Mouse (Mus musculus): ENCODE measurements around the gene Snx9.

Snx9 gene

GRCm38 (mm10) chr17:5878878-5879277 is 37.7 kb downstream of the Snx9 start:
- 51% methylated on average over 4 of the region's 4 CpGs for WGBS

GRCm38 (mm10) chr17:5885474-5885873 is 44.3 kb downstream of the Snx9 start:
- WGBS: 38% methylated on average over 8 of the region's 8 CpGs

GRCm38 (mm10) chr17:5886181-5886810 is 45.2 kb downstream of the Snx9 start:
- WGBS: 84% methylated on average over 6 of the region's 6 CpGs

- WGBS: 47% methylated on average over 20 of the region's 20 CpGs
Observed at GRCm38 (mm10) chr17:5886943-5887800, 46.0 kb downstream of the Snx9 start.

GRCm38 (mm10) chr17:5890429-5890828 is 49.3 kb downstream of the Snx9 start:
- 69% methylated on average over 8 of the region's 8 CpGs for WGBS

- 91% methylated on average over 9 of the region's 9 CpGs for WGBS
Observed at GRCm38 (mm10) chr17:5891933-5892683, 51.0 kb downstream of the Snx9 start.

- WGBS: 79% methylated on average over 7 of the region's 7 CpGs
Observed at GRCm38 (mm10) chr17:5893092-5893491, 52.0 kb downstream of the Snx9 start.

GRCm38 (mm10) chr17:5893574-5894148 is 52.5 kb downstream of the Snx9 start:
- WGBS: 94% methylated on average over 7 of the region's 7 CpGs

GRCm38 (mm10) chr17:5896066-5896465 is 54.9 kb downstream of the Snx9 start:
- WGBS: 87% methylated on average over 4 of the region's 4 CpGs

- WGBS: 58% methylated on average over 7 of the region's 7 CpGs
Observed at GRCm38 (mm10) chr17:5896607-5897006, 55.5 kb downstream of the Snx9 start.

GRCm38 (mm10) chr17:5897326-5898200 is 56.4 kb downstream of the Snx9 start:
- 91% methylated on average over 17 of the region's 17 CpGs for whole genome bisulfite sequencing

GRCm38 (mm10) chr17:5899251-5899650 is 58.1 kb downstream of the Snx9 start:
- 94% methylated on average over 6 of the region's 6 CpGs for WGBS

GRCm38 (mm10) chr17:5901381-5901780 is 60.3 kb downstream of the Snx9 start:
- 88% methylated on average over 5 of the region's 5 CpGs for WGBS

GRCm38 (mm10) chr17:5903630-5904301 is 62.6 kb downstream of the Snx9 start:
- WGBS: 88% methylated on average over 6 of the region's 6 CpGs

GRCm38 (mm10) chr17:5909681-5910080 is 68.6 kb downstream of the Snx9 start:
- 95% methylated on average over 4 of the region's 4 CpGs for WGBS

- WGBS: 64% methylated on average over 12 of the region's 12 CpGs
Observed at GRCm38 (mm10) chr17:5911591-5911990, 70.5 kb downstream of the Snx9 start.

GRCm38 (mm10) chr17:5912797-5913196 is 71.7 kb downstream of the Snx9 start:
- 78% methylated on average over 4 of the region's 4 CpGs for WGBS

GRCm38 (mm10) chr17:5914217-5914616 is 73.1 kb downstream of the Snx9 start:
- WGBS: 66% methylated on average over 5 of the region's 5 CpGs

- 97% methylated on average over 8 of the region's 8 CpGs for WGBS
Observed at GRCm38 (mm10) chr17:5921954-5922353, 80.8 kb downstream of the Snx9 start.

GRCm38 (mm10) chr17:5923281-5923680 is 82.2 kb downstream of the Snx9 start:
- 62% methylated on average over 9 of the region's 9 CpGs for WGBS

All from cerebral cortex, adult 2 months (tissue).